Mouse (Mus musculus) T-cell, adult 66 days (primary cell): ENCODE measurements around the gene Eif2b1. TPM values are rescaled to one million over a fixed set of nuclear protein-coding genes. Genes with fewer than 3 reads are reported as not detected.

Source experiments
- total RNA-seq, 2 experiments: library from RNA; stranded (reverse); gene quantifications; 3 replicates in 1 of 2; 4 replicates in 1 of 2; pipeline ENCODE4 v1.2.4; 2023

Eif2b1 gene
- 10 to 100 TPM; 32.0 to 34.5 TPM for total RNA-seq

DNA sequence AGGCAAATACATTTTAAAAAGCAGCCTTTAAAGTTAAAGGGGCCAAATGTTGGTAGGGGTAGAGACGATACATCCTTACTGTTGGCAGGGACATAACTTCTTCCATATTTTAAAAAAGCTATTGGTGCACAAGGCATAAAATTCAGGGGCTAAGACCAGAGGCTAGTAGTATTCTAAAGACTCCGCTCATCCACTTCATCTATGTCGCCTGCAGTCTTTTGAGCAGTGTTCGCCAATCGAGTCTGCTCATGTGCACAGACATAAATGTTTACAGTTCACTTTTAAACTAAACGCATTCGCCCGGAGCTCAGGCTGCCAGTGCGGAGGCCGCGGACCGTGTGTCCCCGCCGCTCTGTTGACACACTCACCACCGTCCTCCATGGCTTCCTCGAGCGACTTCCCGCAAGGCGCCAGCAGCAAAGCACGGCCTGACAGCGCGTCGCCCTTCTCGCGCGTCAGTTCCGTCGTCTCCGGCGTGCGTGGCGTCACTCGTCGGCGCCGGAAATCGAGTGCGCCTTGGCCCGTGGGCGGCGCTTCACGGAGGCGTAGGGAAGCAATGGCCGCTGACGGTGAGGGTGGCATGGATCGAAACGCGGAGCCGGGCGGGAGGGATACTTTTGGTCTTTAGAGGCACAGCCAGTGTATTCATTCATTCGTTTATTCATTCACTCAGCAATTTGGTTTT, at the start of gene Eif2b1, which contains the start of gene Gtf2h3:
Gene Eif2b1 (minus strand): TSS at position 499 of the 685 bp plus-strand sequence.
Gene Gtf2h3 (plus strand): TSS at position 508 of the 685 bp plus-strand sequence.

GRCm38 (mm10) chr5:124552558-124553307, 26.2 kb downstream of the Eif2b1 start, which contains the start of gene Ddx55:
Ddx55 (plus strand) TSS chr5:124552864.

GRCm38 (mm10) chr5:124540383-124540786, 38.5 kb downstream of the Eif2b1 start, which contains the start of gene Tmed2:
Tmed2 (plus strand) TSS chr5:124540695.

DNA sequence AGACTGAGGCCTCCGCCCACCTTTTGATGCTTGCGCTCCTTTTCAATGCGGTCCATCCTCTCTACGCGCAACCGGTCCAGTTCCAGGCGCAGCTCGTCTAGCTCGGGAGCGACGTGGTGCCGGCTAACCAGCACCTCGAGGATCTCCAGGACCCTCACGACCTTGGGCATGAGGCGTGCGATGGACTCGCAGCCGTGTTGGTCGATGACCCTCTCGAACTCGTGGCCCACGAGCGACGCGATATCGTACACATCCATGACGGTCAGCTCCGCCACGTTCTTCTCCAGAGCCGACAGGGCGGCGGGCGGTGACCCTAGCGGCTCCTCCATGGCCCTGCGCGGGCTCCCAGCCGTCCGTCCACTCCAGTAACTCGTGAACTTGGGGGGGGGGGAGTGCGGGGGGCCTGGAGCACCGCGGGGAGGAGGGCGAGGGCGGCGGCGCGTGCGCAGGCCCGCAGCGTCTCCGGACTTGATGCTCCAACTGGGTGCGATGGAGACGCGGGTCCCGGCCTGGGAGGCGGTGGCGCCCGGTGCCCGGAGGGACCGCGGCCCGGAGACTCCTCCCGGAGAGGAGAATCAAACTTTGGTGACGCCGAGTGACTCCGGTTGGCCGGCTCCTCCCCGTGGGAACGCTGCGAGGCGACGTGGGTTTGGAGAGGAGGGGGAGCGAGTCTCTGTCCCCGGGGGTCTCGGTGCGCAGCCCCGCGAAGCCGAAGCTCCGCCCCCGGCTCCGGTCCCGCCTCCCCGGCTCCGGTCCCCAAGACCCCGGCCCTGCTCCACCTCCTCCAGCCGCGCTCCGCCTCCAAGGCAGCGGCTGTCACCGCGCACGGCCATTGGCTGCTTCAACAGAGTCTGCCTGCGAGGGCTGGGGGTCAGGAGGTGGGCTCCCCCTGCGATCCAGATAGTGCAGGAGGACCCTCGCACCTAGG, 48.0 kb downstream of the Eif2b1 start, which contains the start of gene Rilpl1:
Gene Rilpl1 (minus strand): TSS at position 737 of the 928 bp plus-strand sequence.

Other genes starting within 250 kb of the Eif2b1 start
- 10 to 100 TPM; 76.8 to 78.6 TPM for gene Cdk2ap1, start 216.0 kb downstream of the Eif2b1 start, total RNA-seq
- gene Sbno1, start 153.1 kb downstream of the Eif2b1 start, total RNA-seq, result 100 to 1,000 TPM; 171 to 184 TPM
- gene Kmt5a, start 139.2 kb downstream of the Eif2b1 start, total RNA-seq, result 10 to 100 TPM; 50.5 to 53.2 TPM
- 10 to 100 TPM; 23.9 to 29.5 TPM for gene Rilpl2, start 100.8 kb downstream of the Eif2b1 start, total RNA-seq
- gene Snrnp35, start 96.0 kb downstream of the Eif2b1 start, total RNA-seq, result 10 to 100 TPM in 1 of 2 experiments, 1 to 10 TPM in 1; 8.4 to 11.6 TPM
- gene Rilpl1, start 47.7 kb downstream of the Eif2b1 start, total RNA-seq, result 1 to 10 TPM; 2.0 to 3.4 TPM
- 100 to 1,000 TPM; 137 to 156 TPM for gene Tmed2, start 38.4 kb downstream of the Eif2b1 start, total RNA-seq
- gene Ddx55, start 26.3 kb downstream of the Eif2b1 start, total RNA-seq, result 10 to 100 TPM; 43.0 to 44.5 TPM
- gene Gtf2h3, start within 50 bp of the Eif2b1 start, total RNA-seq, result 10 to 100 TPM; 30.3 to 33.9 TPM
- gene Atp6v0a2, start 49.4 kb upstream of the Eif2b1 start, total RNA-seq, result 10 to 100 TPM; 83.2 to 83.7 TPM
- gene Dnah10, start 146.0 kb upstream of the Eif2b1 start, total RNA-seq, result under 1 TPM; 0.12 to 0.47 TPM